Mouse (Mus musculus) gastrocnemius, adult 2 months (tissue): ENCODE results near the gene Usp5. TPM values are rescaled to one million over a fixed set of nuclear protein-coding genes. Genes with fewer than 3 reads are reported as not detected.
A peak's percentile ranks its signal among the peaks of the same experiment; 100 is the strongest.

Experiments
- DNase-seq: peaks from one replicate; pipeline ENCODE4 v3.0.0; 2022
- H3K27ac ChIP-seq: fragments of 200-600 bp; 2 replicates; pipeline ENCODE4 v1.8.1; 2022; ENCODE audit warnings: mild to moderate bottlenecking
- H3K4me3 ChIP-seq: fragments of 200-600 bp; 2 replicates; pipeline ENCODE4 v1.8.1; 2022; ENCODE audit warnings: mild to moderate bottlenecking, moderate library complexity
- CTCF ChIP-seq: fragments of 200-600 bp; IDR thresholded peaks from 2 replicates; pipeline ENCODE4 v1.8.1; 2022; ENCODE audit warnings: antibody characterized with exemption, mild to moderate bottlenecking, moderate library complexity
- intact Hi-C: fragments of 180-260 bp; cut with DNase I; formaldehyde crosslinking; loops from one replicate; pipeline ENCODE4 v1.15.1; 2025
- long read RNA-seq, 2 experiments: library from polyadenylated mRNA; stranded (forward); transcript quantifications; one replicate each; pipeline ENCODE4 v2.0.0; 2021
- total RNA-seq, 2 experiments: library from RNA; stranded (reverse); gene quantifications; 2 replicates each; pipeline ENCODE4 v1.2.3; 2021

Usp5 gene
- 10 to 100 TPM; 43.4 to 50.1 TPM for total RNA-seq
- long read RNA-seq, experiment 1, transcript Usp5-202 (20 exons, 3,076 nt) = minor isoform, 6 of 64 reads
- long read RNA-seq, experiment 1, transcript Usp5-201 (20 exons, 3,213 nt) = major isoform, 41 of 64 reads
- long read RNA-seq, experiment 1, partial matches to known transcripts = 9 of 64 reads
- long read RNA-seq, experiment 1, other reads (novel, unspliced or antisense) = 8 of 64 reads
- long read RNA-seq, experiment 2, transcript Usp5-201 (20 exons, 3,213 nt) = major isoform, 33 of 50 reads
- long read RNA-seq, experiment 2, partial matches to known transcripts = 9 of 50 reads
- long read RNA-seq, experiment 2, other reads (novel, unspliced or antisense) = 4 of 50 reads

DNA sequence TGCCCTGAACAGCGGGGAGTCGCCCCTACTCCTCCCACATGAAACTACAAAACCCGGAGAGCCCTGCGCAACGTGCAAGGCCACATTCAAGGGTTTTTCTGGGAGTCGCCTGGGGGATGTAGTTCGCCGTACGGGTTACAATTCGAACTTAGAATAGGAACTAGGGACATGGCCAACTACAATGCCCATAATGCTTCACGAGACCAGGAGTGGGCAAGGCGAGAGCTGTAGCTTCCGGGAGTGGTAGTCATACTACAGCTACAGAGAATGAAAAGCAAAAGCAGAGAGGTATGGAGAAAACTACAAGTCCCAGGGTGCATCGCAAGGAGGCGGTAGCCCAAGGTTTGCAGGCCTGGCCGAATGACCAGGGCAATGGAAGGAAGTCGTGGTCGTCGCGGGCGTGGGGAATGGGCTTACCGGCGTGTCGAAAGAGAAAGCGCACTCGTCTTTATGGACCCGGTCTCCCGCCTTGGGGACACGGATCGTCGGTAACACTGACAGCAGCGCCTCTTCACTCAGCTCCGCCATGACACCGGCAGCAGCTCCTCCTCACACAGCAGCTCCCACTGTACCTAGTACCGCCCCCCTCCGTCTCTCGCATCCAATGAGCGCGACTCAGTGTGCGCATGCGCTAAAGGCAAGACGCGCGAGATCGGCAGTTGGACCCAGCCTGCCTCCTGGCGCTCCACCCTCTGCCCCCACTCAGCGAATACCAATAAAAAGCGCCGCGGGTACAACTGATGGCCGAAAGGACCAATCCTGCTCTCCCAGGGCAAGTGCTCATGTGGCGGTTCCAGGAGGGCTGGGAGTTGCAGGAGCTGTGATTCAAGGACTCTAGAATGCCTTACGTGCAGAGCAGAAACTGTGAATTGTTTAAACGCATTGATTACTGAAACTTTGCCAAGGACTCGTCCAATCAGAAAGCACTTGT, at the start of gene Usp5, which contains the start of gene Cdca3:
Gene Usp5, minus strand, starts transcription at position 617 of the 931 bp plus-strand sequence.
Gene Cdca3, plus strand, starts transcription at position 680 of the 931 bp plus-strand sequence.
- DNase-seq = peak; percentile 99
- H3K27ac ChIP-seq = peak within 1 kb of the TSS; percentile 95
- TF ChIP-seq CTCF = no peak
- intact Hi-C loops = loop anchor here (1.0 to 2.0 kb wide), 2 partner anchors 14 to 136 kb away; partner anchors contain the start of genes Cops7a and Tpi1
- H3K4me3 ChIP-seq = peak within 1 kb of the TSS; percentile 83

DNA sequence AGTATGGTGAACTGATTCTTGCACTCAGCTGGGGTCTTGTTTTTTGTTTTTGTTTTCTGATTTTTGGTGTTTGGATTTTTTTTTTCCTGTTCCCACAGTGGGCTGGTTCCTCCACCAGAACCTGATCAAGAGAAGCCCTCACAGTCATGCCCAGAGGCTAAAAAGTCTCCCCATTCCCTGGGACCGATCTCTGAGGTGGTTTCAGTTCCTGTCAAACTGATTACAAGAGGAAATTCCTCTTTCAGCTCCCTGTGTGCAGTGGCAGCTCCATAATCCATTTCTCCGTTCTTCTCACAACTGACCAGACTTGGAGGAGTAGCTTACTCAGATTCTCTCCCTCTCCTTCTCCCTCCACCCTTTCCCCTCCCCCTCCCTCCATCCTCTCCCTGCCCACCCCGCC, 45.1 kb upstream of the Usp5 start:
- DNase-seq = no peak
- Histone ChIP-seq H3K4me3 (no peak overlapping the region), H3K27ac (no peak overlapping the region)
- TF ChIP-seq CTCF = no peak
- intact Hi-C loops = no loop called here

GRCm38 (mm10) chr6:124866560-124866959, 37.3 kb upstream of the Usp5 start:
- Histone ChIP-seq H3K4me3 (no peak overlapping the region), H3K27ac (no peak overlapping the region)
- DNase-seq = no peak
- TF ChIP-seq CTCF = no peak
- intact Hi-C loops = no loop called here

- Histone ChIP-seq H3K27ac (no peak overlapping the region), H3K4me3 (no peak overlapping the region)
- DNase-seq = no peak
- no peak for TF ChIP-seq CTCF
- intact Hi-C loops = no loop called here
Measured at GRCm38 (mm10) chr6:124865766-124866362, 36.6 kb upstream of the Usp5 start.

DNA sequence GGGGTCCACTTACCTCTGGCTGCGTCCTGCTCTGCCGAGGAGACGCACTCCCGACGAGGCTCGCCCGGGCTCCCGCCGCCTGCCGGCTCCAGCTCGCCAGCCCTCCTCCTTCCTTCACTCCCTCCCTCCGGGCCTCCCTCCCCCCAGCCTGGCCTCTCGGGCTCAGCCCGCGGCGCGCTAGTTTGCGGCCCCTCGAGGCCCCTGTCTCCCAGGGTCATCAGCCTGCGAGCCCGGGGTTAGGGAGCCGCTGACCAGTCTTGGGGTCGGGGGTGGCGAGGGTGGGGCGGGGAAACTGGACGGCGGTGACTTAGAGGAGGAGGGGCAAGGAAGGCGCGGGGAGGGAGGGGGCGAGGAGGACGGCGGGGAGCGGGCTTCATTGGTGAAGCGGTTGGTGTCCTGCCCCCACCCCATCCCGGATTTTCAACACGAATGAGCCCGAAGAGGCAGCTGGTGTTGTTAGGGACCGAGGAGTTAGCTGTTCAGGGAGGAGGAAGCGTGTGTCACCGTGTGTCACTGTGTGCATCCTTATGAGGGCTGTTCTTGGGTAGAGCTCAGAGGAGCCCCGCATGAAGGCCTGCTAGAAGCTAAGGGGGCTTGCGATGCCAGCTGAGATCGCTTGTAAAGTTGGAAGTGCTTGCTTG, 34.5 kb upstream of the Usp5 start, which contains the start of gene Gpr162:
Gene Gpr162, minus strand, starts transcription at position 326 of the 641 bp plus-strand sequence.
- intact Hi-C loops = no loop called here
- H3K4me3 ChIP-seq = peak within 1 kb of the TSS; percentile 66
- H3K27ac ChIP-seq = 0 out of 2 replicates have a peak within 1 kb of the TSS, but pooled peaks have one; percentile 16
- peak; percentile 71 for DNase-seq
- peak; percentile 18; the same call in 1 of the 2 replicates for TF ChIP-seq CTCF

GRCm38 (mm10) chr6:124863125-124863657, 33.9 kb upstream of the Usp5 start:
- no peak for DNase-seq
- no peak for TF ChIP-seq CTCF
- H3K27ac ChIP-seq = 0 out of 2 replicates have a peak overlapping the region, but pooled peaks have one; percentile 16
- intact Hi-C loops = no loop called here
- H3K4me3 ChIP-seq = peak overlapping the region; percentile 66

DNA sequence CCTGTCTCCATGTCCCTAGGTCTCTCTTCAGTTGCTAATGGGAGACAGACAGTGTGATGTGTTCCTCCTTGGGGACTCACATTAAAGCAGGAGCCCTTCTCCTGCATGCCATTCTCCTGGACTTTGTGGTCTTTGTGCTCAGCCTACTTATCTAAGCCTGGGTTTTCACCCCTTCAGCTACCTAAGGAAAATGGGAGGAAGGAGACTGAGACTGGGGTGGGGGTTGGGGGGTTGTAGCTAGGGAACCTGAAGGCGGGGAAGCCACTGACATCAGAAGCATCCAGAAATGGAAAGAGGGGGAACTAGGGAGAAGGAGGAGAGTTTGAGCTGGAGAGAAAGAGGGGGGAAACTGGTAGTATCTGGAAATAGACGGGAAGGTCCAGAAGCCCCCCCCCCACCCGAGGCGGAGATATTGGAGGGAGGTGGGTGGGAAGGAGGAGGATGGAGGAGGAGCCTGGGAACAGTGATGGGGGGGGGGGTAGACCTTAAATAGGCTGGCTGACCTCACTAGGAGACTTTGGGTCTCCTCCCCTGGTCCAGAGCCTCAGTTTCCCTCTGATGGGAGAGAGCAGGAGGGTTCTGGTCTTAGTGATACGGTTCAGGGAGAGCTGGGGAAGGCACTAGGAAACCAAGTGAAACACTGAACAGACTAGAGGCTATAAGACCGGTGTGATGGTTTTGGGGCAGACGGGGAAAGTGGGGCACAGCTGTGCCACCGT, 33.3 kb upstream of the Usp5 start:
- H3K27ac ChIP-seq = no peak overlapping the region
- 0 out of 2 replicates have a peak overlapping the region, but pooled peaks have one; percentile 66 for H3K4me3 ChIP-seq
- DNase-seq = no peak
- no peak for TF ChIP-seq CTCF
- intact Hi-C loops = no loop called here

DNA sequence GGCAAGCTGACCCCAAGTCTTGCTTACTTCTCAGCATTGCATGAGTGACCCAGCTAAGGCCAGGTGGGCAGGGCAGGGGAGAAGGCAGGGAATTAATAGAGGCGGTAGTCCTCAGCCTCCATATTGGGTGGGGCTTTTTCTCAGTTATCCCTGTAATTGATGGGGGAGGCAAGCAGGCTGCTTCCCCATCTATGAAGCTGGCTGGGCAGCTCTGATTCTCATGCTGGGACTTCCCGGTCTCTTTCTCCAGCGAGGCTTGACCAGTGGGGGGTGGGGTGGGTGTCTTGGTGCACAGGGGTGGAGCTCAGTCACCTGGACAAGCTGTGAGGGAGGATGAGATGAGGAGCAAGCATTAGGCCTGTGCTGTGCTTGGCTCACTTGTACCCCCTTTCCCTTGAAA, 32.5 kb upstream of the Usp5 start:
- no peak overlapping the region for H3K4me3 ChIP-seq
- intact Hi-C loops = no loop called here

DNA sequence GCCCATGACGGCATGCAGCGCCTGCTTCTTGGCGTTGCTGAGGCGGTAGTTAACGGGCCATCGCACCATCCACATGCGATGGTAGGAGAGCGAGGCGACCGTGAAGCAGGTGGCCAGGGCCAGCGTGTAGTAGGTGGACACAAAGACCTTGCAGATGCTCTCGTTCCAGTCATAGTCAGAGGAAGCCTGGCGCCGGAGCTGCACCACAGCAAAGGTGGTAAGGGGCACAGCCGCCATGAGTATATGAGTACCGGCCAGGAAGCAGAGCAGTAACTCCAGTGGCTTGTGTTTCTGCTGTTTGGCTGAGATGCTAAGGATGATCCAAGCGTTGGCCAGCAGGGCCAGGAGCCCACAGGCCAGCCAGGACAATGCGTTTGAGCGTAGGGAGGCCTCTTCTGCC, 32.0 kb upstream of the Usp5 start:
- Histone ChIP-seq H3K4me3 (no peak overlapping the region), H3K27ac (no peak overlapping the region)
- DNase-seq = no peak
- intact Hi-C loops = no loop called here
- TF ChIP-seq CTCF = no peak

More for the DNA sequence above, 32.5 kb upstream of the Usp5 start:
- no peak for TF ChIP-seq CTCF
- no peak for DNase-seq
- no peak overlapping the region for H3K27ac ChIP-seq

GRCm38 (mm10) chr6:124860511-124860910, 31.2 kb upstream of the Usp5 start:
- TF ChIP-seq CTCF = no peak
- intact Hi-C loops = no loop called here
- DNase-seq = no peak
- no peak overlapping the region for H3K4me3 ChIP-seq
- H3K27ac ChIP-seq = no peak overlapping the region

DNA sequence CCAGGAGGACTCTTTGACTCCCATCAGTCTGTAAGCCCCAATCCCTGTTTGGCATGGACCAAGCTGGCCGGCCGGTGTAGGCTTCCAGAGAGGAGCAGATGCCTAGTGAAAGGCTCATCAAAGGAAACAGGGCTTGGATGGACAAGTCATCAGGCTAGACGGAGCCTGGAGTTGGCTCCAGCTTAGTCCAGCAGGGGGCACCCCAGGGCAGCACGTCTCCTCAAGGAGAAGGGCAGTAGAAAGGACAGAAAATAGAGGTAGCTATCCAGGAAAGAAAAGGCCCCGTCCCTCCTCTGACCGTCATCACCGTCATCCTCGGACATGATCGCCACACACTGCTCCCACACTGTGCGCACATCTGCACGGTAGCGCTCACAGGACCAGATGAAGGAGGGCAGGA, 30.4 kb upstream of the Usp5 start:
- intact Hi-C loops = loop anchor here (2.0 to 10.0 kb wide), 3 partner anchors 43 to 105 kb away; partner anchors contain the start of genes Cops7a and Mlf2
- TF ChIP-seq CTCF = peak; percentile 91
- Histone ChIP-seq H3K27ac (no peak overlapping the region), H3K4me3 (no peak overlapping the region)
- DNase-seq = peak; percentile 88
